Mouse (Mus musculus) B cell, adult 67 days (primary cell): ENCODE data around the gene Poc1a. TPM values are rescaled to one million over a fixed set of nuclear protein-coding genes. Genes with fewer than 3 reads are reported as not detected.

Experiments used
- total RNA-seq, 2 experiments: library from RNA; stranded (reverse); gene quantifications; 4 replicates each; pipeline ENCODE4 v1.2.4; 2023

Gene Poc1a
- total RNA-seq = 1 to 10 TPM; 2.6 to 5.6 TPM

DNA sequence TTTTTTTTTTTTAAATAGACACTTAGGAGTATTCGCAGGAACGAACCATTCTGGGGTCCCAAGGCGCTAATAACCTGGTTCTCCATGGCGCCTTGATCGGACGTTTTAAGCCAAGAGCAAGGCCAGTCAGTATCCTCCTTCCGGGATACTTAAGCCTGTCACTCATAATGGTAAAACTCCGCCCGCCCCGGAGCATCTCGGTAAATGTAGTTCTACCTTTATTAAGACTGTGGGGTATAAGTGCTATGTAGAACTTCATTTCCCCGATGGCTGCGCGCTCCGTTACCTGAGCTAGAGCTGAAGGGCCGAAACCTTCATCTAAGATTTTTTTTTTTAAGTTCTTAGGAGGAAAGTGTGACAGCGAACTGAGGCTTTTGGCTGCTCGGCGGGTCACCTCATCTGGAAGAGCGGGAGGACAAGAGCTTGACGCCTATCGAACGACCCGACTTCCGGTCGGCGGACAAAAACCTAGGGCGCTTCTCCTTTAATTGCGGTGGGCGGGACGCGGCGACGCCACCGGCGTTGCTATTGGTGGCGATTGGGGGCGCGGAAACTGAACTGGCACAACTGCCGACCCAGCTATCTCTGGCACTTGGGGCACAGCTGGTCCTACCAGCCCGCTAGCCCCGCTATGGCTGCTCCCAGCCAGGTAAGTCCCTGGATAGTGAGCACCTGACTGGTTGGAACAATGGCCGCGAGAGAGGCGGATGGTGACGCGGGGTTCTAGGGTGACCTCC, at the start of gene Poc1a:
TSS of gene Poc1a (plus strand) at position 254 of the 737 bp plus-strand sequence.

DNA sequence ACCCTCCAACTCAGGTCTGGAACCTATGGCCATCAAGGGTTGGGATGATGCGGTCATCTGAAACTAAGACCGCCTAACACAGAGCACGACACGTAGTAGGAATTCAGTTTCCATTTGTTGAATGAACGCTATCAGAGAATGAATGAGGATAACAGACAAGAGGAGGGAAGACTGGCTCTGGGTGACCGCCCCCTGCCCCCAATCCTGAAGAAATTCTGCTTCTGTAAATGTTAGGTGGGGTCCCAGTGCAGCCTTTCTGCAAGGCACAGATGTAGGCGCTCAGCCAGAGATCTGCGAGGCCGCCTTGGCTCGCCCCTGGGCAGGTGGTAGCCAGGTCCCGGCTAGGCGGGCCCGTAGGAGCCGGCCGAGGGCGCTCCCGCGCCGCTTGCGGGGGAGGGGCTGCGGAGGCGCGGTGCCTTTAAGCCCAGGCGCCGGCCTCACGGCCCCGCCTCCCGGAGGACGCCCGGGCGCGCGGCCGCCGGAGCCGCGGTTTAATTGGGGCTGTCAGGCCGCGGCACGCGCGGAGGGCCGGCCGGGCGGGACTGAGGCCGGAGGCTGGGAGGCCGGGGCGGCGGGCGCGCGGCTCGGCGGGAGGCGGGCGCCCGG, 87.4 kb downstream of the Poc1a start, which contains the start of gene Dusp7:
TSS of gene Dusp7 (plus strand) at position 521 of the 606 bp plus-strand sequence.

Other genes with a start within 250 kb of the Poc1a start
- not detected for gene Col6a4, start 184.3 kb upstream of the Poc1a start, total RNA-seq
- 1 to 10 TPM; 7.3 to 8.3 TPM for gene Glyctk, start 122.9 kb upstream of the Poc1a start, total RNA-seq
- gene Wdr82, start 110.1 kb upstream of the Poc1a start, total RNA-seq = 100 to 1,000 TPM; 111 to 126 TPM
- 100 to 1,000 TPM in 1 of 2 experiments, 10 to 100 TPM in 1; 93.6 to 103 TPM for gene Ppm1m, start 81.3 kb upstream of the Poc1a start, total RNA-seq
- gene Twf2, start 78.0 kb upstream of the Poc1a start, total RNA-seq = 10 to 100 TPM; 74.4 to 75.5 TPM
- gene Tlr9, start 58.5 kb upstream of the Poc1a start, total RNA-seq = 100 to 1,000 TPM; 158 to 171 TPM
- gene Alas1, start 32.4 kb upstream of the Poc1a start, total RNA-seq = 10 to 100 TPM; 44.0 to 54.8 TPM
- 10 to 100 TPM; 32.4 to 33.5 TPM for gene Dusp7, start 87.6 kb downstream of the Poc1a start, total RNA-seq
- 100 to 1,000 TPM; 725 to 762 TPM for gene Rpl29, start 148.4 kb downstream of the Poc1a start, total RNA-seq
- gene Acy1, start 157.3 kb downstream of the Poc1a start, total RNA-seq = 10 to 100 TPM; 19.8 to 22.0 TPM
- 1 to 10 TPM; 7.3 to 7.4 TPM for gene Abhd14b, start 166.4 kb downstream of the Poc1a start, total RNA-seq
- gene Abhd14a, start 166.6 kb downstream of the Poc1a start, total RNA-seq = 1 to 10 TPM; 7.1 to 8.2 TPM
- 1 to 10 TPM; 5.3 to 9.0 TPM for gene Pcbp4, start 172.2 kb downstream of the Poc1a start, total RNA-seq
- gene Gpr62, start 184.9 kb downstream of the Poc1a start, total RNA-seq = under 1 TPM; 0.52 to 0.92 TPM
- gene Rrp9, start 194.9 kb downstream of the Poc1a start, total RNA-seq = 10 to 100 TPM; 56.8 to 66.2 TPM
- gene Parp3, start 195.9 kb downstream of the Poc1a start, total RNA-seq = 10 to 100 TPM; 54.1 to 54.2 TPM
- not detected for gene Iqcf1, start 218.9 kb downstream of the Poc1a start, total RNA-seq
- gene Iqcf5, start 233.5 kb downstream of the Poc1a start, total RNA-seq = 1 to 10 TPM in 1 of 2 experiments, not detected in 1; 1.1 TPM